Mouse (Mus musculus) forebrain, embryonic 10.5 days (tissue): ENCODE data around the gene Tnk1. TPM values are rescaled to one million over a fixed set of nuclear protein-coding genes. Genes with fewer than 3 reads are reported as not detected.

Experiments
- DNase-seq: peaks from one replicate; pipeline ENCODE4 v3.0.0-alpha.2; 2017; ENCODE audit warnings: low spot score; ENCODE audit errors: extremely low spot score
- H3K27ac ChIP-seq: fragments of 300-500 bp; sonication (generic); 2 replicates; pipeline ENCODE4 v1.5.1; 2016; ENCODE audit warnings: mild to moderate bottlenecking
- H3K27me3 ChIP-seq: fragments of 300-500 bp; sonication (generic); 2 replicates; pipeline ENCODE4 v1.6.1; 2016; ENCODE audit warnings: mild to moderate bottlenecking; ENCODE audit not compliant: poor library complexity, severe bottlenecking
- H3K36me3 ChIP-seq: fragments of 300-500 bp; sonication (generic); replicated peaks from 2 replicates; pipeline ENCODE4 v1.6.1; 2016; ENCODE audit warnings: mild to moderate bottlenecking, moderate library complexity
- H3K4me1 ChIP-seq: fragments of 300-500 bp; sonication (generic); 2 replicates; pipeline ENCODE4 v1.6.1; 2016
- H3K4me3 ChIP-seq: fragments of 300-500 bp; sonication (generic); 2 replicates; pipeline ENCODE4 v1.5.1; 2016; ENCODE audit warnings: mild to moderate bottlenecking, moderate library complexity
- H3K9me3 ChIP-seq: fragments of 300-500 bp; sonication (generic); 2 replicates; pipeline ENCODE4 v1.6.1; 2016; ENCODE audit warnings: mild to moderate bottlenecking, moderate library complexity
- WGBS: fragments of 180-500 bp; shearing (Covaris S2); methylation state at CpG from one replicate; pipeline ENCODE4 v1.1.7; 2016; 5-methylcytosine and 5-hydroxymethylcytosine counted together
- polyA plus RNA-seq: library from polyadenylated mRNA; unstranded; fragments of >200 nt; fragmentation: Nextera tagmentation; extraction: Ambion mirVana; gene quantifications from 2 replicates; pipeline ENCODE4 v1.2.1, GENCODE M21; 2016

The Tnk1 gene
- polyA plus RNA-seq, 1 experiment from 2014 or later, result 1.9 TPM

GRCm38 (mm10) chr11:69884663-69885062 is 26.1 kb upstream of the Tnk1 start:
- Histone ChIP-seq H3K27me3 (peaks cover 23% of the 10 kb centered on the region), H3K4me1 (peaks cover 31% of the 10 kb centered on the region), H3K9me3 (no peaks in the 10 kb centered on the region), H3K36me3 (no peaks in the 10 kb centered on the region), H3K4me3 (no peak overlapping the region), H3K27ac (peak overlapping the region; percentile 12; the same call in 1 of the 2 replicates)
- WGBS, result 91% methylated on average over 8 of the region's 8 CpGs
- no peak for DNase-seq

- Histone ChIP-seq H3K4me1 (peaks cover 35% of the 10 kb centered on the region), H3K27me3 (peaks cover 28% of the 10 kb centered on the region), H3K27ac (peak overlapping the region; percentile 41; the same call in 1 of the 2 replicates), H3K4me3 (no peak overlapping the region), H3K9me3 (no peaks in the 10 kb centered on the region), H3K36me3 (no peaks in the 10 kb centered on the region)
- DNase-seq, result no peak
- WGBS, result 89% methylated on average over 9 of the region's 9 CpGs
Measured at GRCm38 (mm10) chr11:69884240-69884639, 25.7 kb upstream of the Tnk1 start.

GRCm38 (mm10) chr11:69883527-69884151 is 25.1 kb upstream of the Tnk1 start:
- Histone ChIP-seq H3K4me3 (no peak overlapping the region), H3K36me3 (no peaks in the 10 kb centered on the region), H3K27ac (no peak overlapping the region), H3K4me1 (peaks cover 41% of the 10 kb centered on the region), H3K27me3 (peaks cover 33% of the 10 kb centered on the region), H3K9me3 (no peaks in the 10 kb centered on the region)
- WGBS, result 88% methylated on average over 8 of the region's 8 CpGs
- DNase-seq, result no peak

- DNase-seq, result no peak
- WGBS, result 61% methylated on average over 4 of the region's 4 CpGs
- peaks cover 47% of the 10 kb centered on the region for H3K4me1 ChIP-seq
- no peaks in the 10 kb centered on the region for H3K36me3 ChIP-seq
- H3K27ac ChIP-seq, result no peak overlapping the region
- H3K9me3 ChIP-seq, result no peaks in the 10 kb centered on the region
- H3K27me3 ChIP-seq, result peaks cover 34% of the 10 kb centered on the region
- no peak overlapping the region for H3K4me3 ChIP-seq
Measured at GRCm38 (mm10) chr11:69883066-69883465, 24.5 kb upstream of the Tnk1 start.

GRCm38 (mm10) chr11:69881787-69882670 is 23.5 kb upstream of the Tnk1 start:
- Histone ChIP-seq H3K4me1 (peaks cover 57% of the 10 kb centered on the region), H3K4me3 (peak overlapping the region; percentile 58), H3K27ac (peak overlapping the region; percentile 84), H3K27me3 (peaks cover 34% of the 10 kb centered on the region), H3K9me3 (no peaks in the 10 kb centered on the region), H3K36me3 (no peaks in the 10 kb centered on the region)
- DNase-seq, result no peak
- 58% methylated on average over 21 of the region's 21 CpGs for WGBS

- no peaks in the 10 kb centered on the region for H3K9me3 ChIP-seq
- H3K27me3 ChIP-seq, result peaks cover 34% of the 10 kb centered on the region
- peaks cover 67% of the 10 kb centered on the region for H3K4me1 ChIP-seq
- no peaks in the 10 kb centered on the region for H3K36me3 ChIP-seq
- peak; percentile 85 for DNase-seq
- H3K27ac ChIP-seq, result peak within 1 kb of the TSS; percentile 84
- peak within 1 kb of the TSS; percentile 58 for H3K4me3 ChIP-seq
- under 1% methylated on average over 46 of the region's 46 CpGs for WGBS
Measured at GRCm38 (mm10) chr11:69880853-69881603, 22.5 kb upstream of the Tnk1 start, which contains the start of gene Kctd11. TSS of gene Kctd11 (minus strand) at chr11:69881406.

- no peaks in the 10 kb centered on the region for H3K9me3 ChIP-seq
- H3K36me3 ChIP-seq, result no peaks in the 10 kb centered on the region
- peaks cover 33% of the 10 kb centered on the region for H3K27me3 ChIP-seq
- under 1% methylated on average over 18 of the region's 18 CpGs for WGBS
- H3K27ac ChIP-seq, result peak overlapping the region; percentile 84
- peaks cover 69% of the 10 kb centered on the region for H3K4me1 ChIP-seq
- peak overlapping the region; percentile 58 for H3K4me3 ChIP-seq
- no peak for DNase-seq
Measured at GRCm38 (mm10) chr11:69880506-69880852, 21.9 kb upstream of the Tnk1 start.

- DNase-seq, result no peak
Measured at GRCm38 (mm10) chr11:69879711-69880110, 21.2 kb upstream of the Tnk1 start.

GRCm38 (mm10) chr11:69878952-69879351 is 20.4 kb upstream of the Tnk1 start:
- H3K9me3 ChIP-seq, result no peaks in the 10 kb centered on the region
- peak overlapping the region; percentile 58; the same call in 1 of the 2 replicates for H3K4me3 ChIP-seq
- H3K4me1 ChIP-seq, result peaks cover 66% of the 10 kb centered on the region
- no peak for DNase-seq
- H3K27ac ChIP-seq, result no peak overlapping the region
- 91% methylated on average over 6 of the region's 6 CpGs for WGBS
- peaks cover 30% of the 10 kb centered on the region for H3K27me3 ChIP-seq
- H3K36me3 ChIP-seq, result no peaks in the 10 kb centered on the region

More at GRCm38 (mm10) chr11:69879711-69880110, 21.2 kb upstream of the Tnk1 start:
- 61% methylated on average over 15 of the region's 15 CpGs for WGBS
- peaks cover 66% of the 10 kb centered on the region for H3K4me1 ChIP-seq
- H3K27me3 ChIP-seq, result peaks cover 30% of the 10 kb centered on the region
- no peaks in the 10 kb centered on the region for H3K36me3 ChIP-seq
- H3K9me3 ChIP-seq, result no peaks in the 10 kb centered on the region
- H3K27ac ChIP-seq, result peak overlapping the region; percentile 84
- peak overlapping the region; percentile 58 for H3K4me3 ChIP-seq

GRCm38 (mm10) chr11:69878399-69878798 is 19.9 kb upstream of the Tnk1 start:
- DNase-seq, result no peak
- Histone ChIP-seq H3K4me3 (no peak overlapping the region), H3K4me1 (peaks cover 66% of the 10 kb centered on the region), H3K27ac (no peak overlapping the region), H3K9me3 (no peaks in the 10 kb centered on the region), H3K36me3 (no peaks in the 10 kb centered on the region), H3K27me3 (peaks cover 30% of the 10 kb centered on the region)
- WGBS, result 83% methylated on average over 3 of the region's 3 CpGs

GRCm38 (mm10) chr11:69877878-69878277 is 19.3 kb upstream of the Tnk1 start, which contains the start of gene Tmem95:
TSS of gene Tmem95 (minus strand) at chr11:69878018.
- peak within 1 kb of the TSS; percentile 58 for H3K4me3 ChIP-seq
- 92% methylated on average over 11 of the region's 11 CpGs for WGBS

GRCm38 (mm10) chr11:69876867-69877266 is 18.3 kb upstream of the Tnk1 start:
- Histone ChIP-seq H3K27ac (peak overlapping the region; percentile 75), H3K36me3 (no peaks in the 10 kb centered on the region), H3K4me3 (peak overlapping the region; percentile 42), H3K9me3 (no peaks in the 10 kb centered on the region), H3K27me3 (peaks cover 21% of the 10 kb centered on the region), H3K4me1 (peaks cover 60% of the 10 kb centered on the region)
- DNase-seq, result peak; percentile 85
- WGBS, result 1% methylated on average over 12 of the region's 12 CpGs

More at GRCm38 (mm10) chr11:69877878-69878277, 19.3 kb upstream of the Tnk1 start, which contains the start of gene Tmem95:
- DNase-seq, result no peak
- H3K27ac ChIP-seq, result peak within 1 kb of the TSS; percentile 75
- H3K9me3 ChIP-seq, result no peaks in the 10 kb centered on the region
- H3K27me3 ChIP-seq, result peaks cover 30% of the 10 kb centered on the region
- peaks cover 66% of the 10 kb centered on the region for H3K4me1 ChIP-seq
- no peaks in the 10 kb centered on the region for H3K36me3 ChIP-seq
